Mouse (Mus musculus): Measurements from ENCODE around the gene Capza2.

- TF ChIP-seq POLR2A (IDR thresholded peaks at IDR 0.05; ENCODE audit: extremely low read depth, insufficient read depth, low read length), result no peak
- no peak for TF ChIP-seq CTCF (IDR thresholded peaks at IDR 0.05; ENCODE audit: extremely low read depth, insufficient read depth, low read length)
Measured at GRCm38 (mm10) chr6:17668334-17668733, 32.3 kb downstream of the Capza2 start.

Data from cortical plate, adult 2 months (tissue).